Mouse (Mus musculus): ENCODE data around the gene Farsb.

GRCm38 (mm10) chr1:78412668-78413067 lies 76.0 kb downstream of the Farsb start:
- TF ChIP-seq GATA1 (IDR thresholded peaks at IDR 0.05; ENCODE audit: borderline replicate concordance, low read length) (no peak), FLI1 (IDR thresholded peaks at IDR 0.05; ENCODE audit: low read length) (no peak)

Data from megakaryocyte, embryonic 14.5 days (primary cell).